Mouse (Mus musculus): ENCODE measurements at regions not wholly inside any gene's neighbourhood (a gene's known extent, or its start where the extent isn't known, plus 50 kb on each side); places are given as distances from the start of the nearest gene placed in this dataset.

DNA sequence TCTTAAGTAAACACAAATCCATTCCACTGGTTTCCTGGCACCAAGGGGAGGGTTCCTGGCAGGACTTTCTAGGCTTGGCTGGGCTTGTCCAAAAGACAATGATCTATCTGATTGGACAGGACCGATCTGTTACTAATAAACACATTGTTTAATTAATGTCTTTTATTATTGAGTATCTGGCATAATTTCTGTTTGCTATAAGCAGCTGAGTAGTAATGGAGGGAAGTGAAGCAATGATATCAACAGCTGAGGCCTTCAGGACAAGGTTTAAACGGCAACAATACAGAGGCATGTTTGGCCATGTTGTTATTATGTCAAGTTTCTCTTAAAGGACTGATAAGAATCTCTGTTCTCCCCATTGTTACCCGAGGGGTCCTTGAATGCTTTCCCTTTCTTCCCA lies 93.5 kb upstream of the Fat4 start:
- TF ChIP-seq CTCF (IDR thresholded peaks at IDR 0.05; ENCODE audit: extremely low read depth, insufficient read depth, insufficient read length, insufficient replicate concordance): no peak
- TF ChIP-seq POLR2A (IDR thresholded peaks at IDR 0.05; ENCODE audit: low read depth, low read length): no peak

Data from spleen, adult 2 months (tissue).